Mouse (Mus musculus): Measurements from ENCODE around the gene Slc39a8. TPM values are rescaled to one million over a fixed set of nuclear protein-coding genes. Genes with fewer than 3 reads are reported as not detected.

Slc39a8 gene
- polyA plus RNA-seq, 1 experiment from 2014 or later, result 36.8 TPM

DNA sequence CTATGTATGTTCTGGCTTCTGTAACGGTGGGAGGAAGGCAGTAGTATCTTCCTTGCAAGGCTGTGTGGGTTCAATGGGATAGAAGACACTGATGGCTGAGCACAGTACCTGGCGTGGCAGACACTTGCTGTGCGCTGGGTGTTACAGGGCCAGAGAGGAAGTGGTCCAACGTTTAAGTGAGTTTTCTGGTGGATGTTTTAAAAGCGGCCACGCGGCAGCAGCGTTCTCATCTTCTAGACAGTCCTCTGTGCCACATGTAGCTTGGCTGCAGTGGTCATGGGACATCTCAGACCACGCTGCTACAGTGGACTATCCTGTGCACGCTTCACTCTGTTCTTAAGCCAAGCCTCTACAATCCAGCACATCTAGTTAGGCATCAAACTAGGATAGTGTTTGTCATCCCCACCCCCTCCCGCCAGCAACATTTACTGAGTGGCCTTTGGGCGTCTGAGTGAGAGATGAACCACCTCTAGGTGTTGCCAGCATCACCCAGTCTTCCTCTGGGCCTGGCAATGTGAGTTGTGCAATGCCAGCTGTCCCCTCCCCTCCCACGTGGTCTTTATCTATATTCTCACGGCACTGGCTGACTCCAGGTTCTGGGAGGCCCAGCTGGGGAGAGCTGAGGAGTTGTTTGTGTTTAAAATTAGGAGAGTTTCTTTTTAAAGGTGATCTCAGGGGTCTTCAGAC is 29.4 kb downstream of the Slc39a8 start:
- peak; percentile 69 for ATAC-seq
- WGBS, result 72% methylated on average over 14 of the region's 14 CpGs

DNA sequence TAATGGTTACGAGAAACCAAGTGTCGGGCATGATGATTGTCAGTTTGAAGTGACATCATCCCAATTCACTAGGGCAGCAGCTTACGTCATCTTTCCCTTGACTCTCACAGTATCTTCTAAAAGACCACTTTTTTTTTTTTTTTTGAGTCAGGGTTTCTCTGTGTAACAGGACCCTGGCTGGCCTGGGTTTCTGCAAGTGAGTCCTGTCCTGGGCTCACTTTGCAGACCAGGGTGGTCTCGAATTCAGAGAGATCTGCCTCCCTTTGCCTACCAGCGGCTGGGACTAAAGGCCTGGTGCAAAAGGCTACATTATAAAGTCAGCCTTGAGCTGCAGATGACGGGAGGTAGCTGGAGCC is 29.9 kb downstream of the Slc39a8 start:
- Histone ChIP-seq H3K4me2 (replicated peaks; ENCODE audit: low read depth) (no peak overlapping the region), H3K9me3 (ENCODE audit: control insufficient read depth) (no peaks in the 10 kb centered on the region), H3K4me1 (replicated peaks; ENCODE audit: control insufficient read depth, insufficient read depth, low read length) (peaks cover 3% of the 10 kb centered on the region; the same call in 1 of the 2 replicates), H3K27me3 (replicated peaks; ENCODE audit: control insufficient read depth, insufficient read depth, low read length) (no peaks in the 10 kb centered on the region), H3K27ac (ENCODE audit: low read depth, low read length) (no peak overlapping the region), H3K36me3 (ENCODE audit: control insufficient read depth, insufficient read depth) (peaks cover 9% of the 10 kb centered on the region), H3K9ac (ENCODE audit: low read depth, low read length) (no peak overlapping the region), H3K4me3 (ENCODE audit: low read depth, low read length) (no peak overlapping the region)
- 75% methylated on average over 6 of the region's 6 CpGs for WGBS
- TF ChIP-seq CTCF (IDR thresholded peaks at IDR 0.05; ENCODE audit: low read depth), result no peak
- ATAC-seq, result no peak

More for the DNA sequence above, 29.4 kb downstream of the Slc39a8 start:
- H3K27me3 ChIP-seq (replicated peaks; ENCODE audit: control insufficient read depth, insufficient read depth, low read length), result no peaks in the 10 kb centered on the region
- no peak overlapping the region for H3K4me2 ChIP-seq (replicated peaks; ENCODE audit: low read depth)
- H3K9me3 ChIP-seq (ENCODE audit: control insufficient read depth), result no peaks in the 10 kb centered on the region
- no peak overlapping the region for H3K9ac ChIP-seq (ENCODE audit: low read depth, low read length)
- H3K4me1 ChIP-seq (replicated peaks; ENCODE audit: control insufficient read depth, insufficient read depth, low read length), result peaks cover 3% of the 10 kb centered on the region; the same call in 1 of the 2 replicates
- no peak overlapping the region for H3K27ac ChIP-seq (ENCODE audit: low read depth, low read length)
- no peak for TF ChIP-seq CTCF (IDR thresholded peaks at IDR 0.05; ENCODE audit: low read depth)
- no peak overlapping the region for H3K4me3 ChIP-seq (ENCODE audit: low read depth, low read length)
- peaks cover 9% of the 10 kb centered on the region for H3K36me3 ChIP-seq (ENCODE audit: control insufficient read depth, insufficient read depth)

DNA sequence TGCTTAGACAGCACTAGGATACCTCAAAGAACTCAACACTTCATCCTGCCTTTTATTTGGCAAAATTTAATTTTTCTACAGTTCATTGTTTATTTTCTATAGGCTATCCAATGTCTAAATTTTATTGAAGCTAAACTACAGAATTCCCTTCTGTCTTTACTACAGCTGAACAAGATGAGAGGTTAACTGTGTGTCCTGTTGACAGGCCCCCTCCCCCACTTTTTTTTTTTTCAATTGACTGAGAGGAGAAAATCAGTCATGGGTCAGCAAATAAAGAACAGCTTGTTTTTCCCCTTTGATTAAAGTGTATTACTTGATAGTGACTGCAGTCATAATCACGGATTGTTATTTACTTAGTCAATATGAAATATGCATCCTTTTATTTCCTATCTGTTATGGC is 31.2 kb downstream of the Slc39a8 start:
- H3K27me3 ChIP-seq (replicated peaks; ENCODE audit: control insufficient read depth, insufficient read depth, low read length), result no peaks in the 10 kb centered on the region
- no peak overlapping the region for H3K27ac ChIP-seq (ENCODE audit: low read depth, low read length)
- no peak overlapping the region for H3K4me2 ChIP-seq (replicated peaks; ENCODE audit: low read depth)
- no peak overlapping the region for H3K9ac ChIP-seq (ENCODE audit: low read depth, low read length)
- peaks cover 9% of the 10 kb centered on the region for H3K36me3 ChIP-seq (ENCODE audit: control insufficient read depth, insufficient read depth)
- H3K4me1 ChIP-seq (replicated peaks; ENCODE audit: control insufficient read depth, insufficient read depth, low read length), result peaks cover 3% of the 10 kb centered on the region; the same call in 1 of the 2 replicates
- 53% methylated on average over 1 of the region's 1 CpGs for WGBS
- TF ChIP-seq CTCF (IDR thresholded peaks at IDR 0.05; ENCODE audit: low read depth), result no peak
- ATAC-seq, result no peak
- no peaks in the 10 kb centered on the region for H3K9me3 ChIP-seq (ENCODE audit: control insufficient read depth)
- H3K4me3 ChIP-seq (ENCODE audit: low read depth, low read length), result no peak overlapping the region

DNA sequence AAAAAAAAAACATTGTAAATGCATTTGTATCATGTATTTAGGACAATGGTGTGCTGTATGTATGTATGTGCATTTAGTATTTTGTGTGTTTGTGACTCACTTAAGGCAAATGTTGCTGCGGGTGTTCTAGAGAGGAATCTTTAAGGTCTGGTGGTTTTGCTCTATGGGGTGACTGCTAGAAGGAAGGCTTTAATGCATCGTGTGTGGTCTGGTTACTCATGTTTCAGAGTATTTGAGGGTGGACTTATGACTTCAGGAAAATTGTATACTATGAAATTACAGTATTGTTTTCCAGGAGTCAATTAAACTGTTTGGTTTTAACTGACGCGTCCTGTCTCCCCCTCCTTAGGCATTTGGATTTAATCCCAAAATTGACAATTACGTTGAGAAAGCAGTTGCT is 32.1 kb downstream of the Slc39a8 start:
- no peak overlapping the region for H3K9ac ChIP-seq (ENCODE audit: low read depth, low read length)
- no peaks in the 10 kb centered on the region for H3K9me3 ChIP-seq (ENCODE audit: control insufficient read depth)
- H3K27me3 ChIP-seq (replicated peaks; ENCODE audit: control insufficient read depth, insufficient read depth, low read length), result no peaks in the 10 kb centered on the region
- 68% methylated on average over 5 of the region's 5 CpGs for WGBS
- H3K36me3 ChIP-seq (ENCODE audit: control insufficient read depth, insufficient read depth), result peaks cover 9% of the 10 kb centered on the region
- H3K4me2 ChIP-seq (replicated peaks; ENCODE audit: low read depth), result no peak overlapping the region
- no peak overlapping the region for H3K4me3 ChIP-seq (ENCODE audit: low read depth, low read length)
- peaks cover 3% of the 10 kb centered on the region; the same call in 1 of the 2 replicates for H3K4me1 ChIP-seq (replicated peaks; ENCODE audit: control insufficient read depth, insufficient read depth, low read length)
- no peak for TF ChIP-seq CTCF (IDR thresholded peaks at IDR 0.05; ENCODE audit: low read depth)
- no peak for ATAC-seq
- H3K27ac ChIP-seq (ENCODE audit: low read depth, low read length), result no peak overlapping the region

DNA sequence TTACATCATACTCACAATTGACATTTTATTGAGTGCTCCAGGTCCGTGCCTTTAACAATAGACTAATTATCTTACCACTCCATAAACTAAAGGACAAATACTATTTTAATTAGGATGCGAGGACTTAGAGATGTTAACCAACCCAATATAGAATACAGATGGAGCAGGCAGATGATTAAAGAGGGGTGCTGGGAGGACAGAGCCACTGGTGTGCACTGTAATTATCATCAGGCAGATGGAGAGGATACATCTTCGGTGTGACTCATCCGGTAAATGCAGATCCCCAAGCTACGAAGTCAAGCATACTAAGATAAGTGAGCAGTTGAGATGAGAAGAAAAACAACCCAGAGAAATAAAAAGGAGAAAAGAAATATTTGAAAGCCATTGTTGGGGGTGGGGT is 34.4 kb downstream of the Slc39a8 start:
- H3K9ac ChIP-seq (ENCODE audit: low read depth, low read length), result no peak overlapping the region
- H3K4me3 ChIP-seq (ENCODE audit: low read depth, low read length), result no peak overlapping the region
- H3K9me3 ChIP-seq (ENCODE audit: control insufficient read depth), result no peaks in the 10 kb centered on the region
- H3K4me1 ChIP-seq (replicated peaks; ENCODE audit: control insufficient read depth, insufficient read depth, low read length), result 0 out of 2 replicates have a peak, but pooled peaks cover 3% of the 10 kb centered on the region
- 89% methylated on average over 5 of the region's 5 CpGs for WGBS
- H3K27ac ChIP-seq (ENCODE audit: low read depth, low read length), result no peak overlapping the region
- no peak overlapping the region for H3K4me2 ChIP-seq (replicated peaks; ENCODE audit: low read depth)
- no peaks in the 10 kb centered on the region for H3K27me3 ChIP-seq (replicated peaks; ENCODE audit: control insufficient read depth, insufficient read depth, low read length)
- ATAC-seq, result no peak
- H3K36me3 ChIP-seq (ENCODE audit: control insufficient read depth, insufficient read depth), result peaks cover 9% of the 10 kb centered on the region
- TF ChIP-seq CTCF (IDR thresholded peaks at IDR 0.05; ENCODE audit: low read depth), result no peak

DNA sequence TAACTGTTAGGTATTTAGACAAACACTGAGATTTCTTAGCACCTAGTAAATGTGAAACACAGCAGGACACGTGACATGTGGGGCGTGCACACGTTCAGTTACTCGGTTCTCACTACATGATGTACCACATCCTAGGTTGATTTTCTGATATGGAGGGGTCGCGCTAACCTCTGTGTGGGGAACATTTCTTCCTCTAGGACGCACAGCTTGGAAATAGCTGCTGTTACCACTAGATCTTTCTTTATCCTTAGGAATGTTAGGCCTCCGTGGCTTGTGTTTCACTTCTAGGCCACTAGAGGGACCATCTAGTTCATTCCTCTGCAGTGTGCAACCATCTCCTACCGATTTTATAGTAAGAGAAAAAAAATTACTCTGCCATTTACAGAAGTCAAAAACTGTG is 37.7 kb downstream of the Slc39a8 start:
- Histone ChIP-seq H3K4me3 (ENCODE audit: low read depth, low read length) (no peak overlapping the region), H3K9me3 (ENCODE audit: control insufficient read depth) (no peaks in the 10 kb centered on the region), H3K36me3 (ENCODE audit: control insufficient read depth, insufficient read depth) (peaks cover 9% of the 10 kb centered on the region), H3K4me2 (replicated peaks; ENCODE audit: low read depth) (no peak overlapping the region), H3K27ac (ENCODE audit: low read depth, low read length) (no peak overlapping the region), H3K27me3 (replicated peaks; ENCODE audit: control insufficient read depth, insufficient read depth, low read length) (no peaks in the 10 kb centered on the region), H3K9ac (ENCODE audit: low read depth, low read length) (no peak overlapping the region), H3K4me1 (replicated peaks; ENCODE audit: control insufficient read depth, insufficient read depth, low read length) (no peaks in the 10 kb centered on the region)
- 52% methylated on average over 9 of the region's 9 CpGs for WGBS
- 0 out of 2 replicates have a peak, but pooled peaks have one; percentile 36 for ATAC-seq
- peak; percentile 80 for TF ChIP-seq CTCF (IDR thresholded peaks at IDR 0.05; ENCODE audit: low read depth)

Data from intestine, postnatal 0 days (tissue).